Mouse (Mus musculus) CH12.LX (cell line): ENCODE data around the gene Uqcc3. TPM values are rescaled to one million over a fixed set of nuclear protein-coding genes. Genes with fewer than 3 reads are reported as not detected.

Source experiments
- DNase-seq: peaks from one replicate; pipeline ENCODE4 v3.0.0-alpha.2; 2013; ENCODE audit errors: extremely low read depth
- H3K27ac ChIP-seq: 2 replicates; pipeline ENCODE4 v1.5.1; 2012; ENCODE audit warnings: low read depth, mild to moderate bottlenecking, control low read depth, moderate library complexity; ENCODE audit not compliant: insufficient read depth
- H3K27me3 ChIP-seq: replicated peaks from 2 replicates; pipeline ENCODE3; 2012; ENCODE audit warnings: inconsistent platforms
- H3K36me3 ChIP-seq, 2 experiments: replicated peaks in 1 of 2; 2 replicates each; pipeline versions ENCODE3 to v1.6.1; 2012; ENCODE audit warnings: inconsistent platforms in 1 of 2, low read length in 1 of 2, mild to moderate bottlenecking in 1 of 2, mixed read lengths in 1 of 2, moderate library complexity in 1 of 2; ENCODE audit not compliant: control insufficient read depth in 1 of 2, insufficient read depth in 1 of 2
- H3K4me1 ChIP-seq, 2 experiments: 2 replicates each; pipeline ENCODE4 v1.6.1; 2012; ENCODE audit warnings: inconsistent platforms in 1 of 2, moderate library complexity in 1 of 2; ENCODE audit not compliant: insufficient read depth in 2 of 2, control insufficient read depth in 1 of 2
- H3K4me2 ChIP-seq: 2 replicates; pipeline ENCODE4 v1.6.1; 2012; ENCODE audit warnings: low read depth, mild to moderate bottlenecking, control low read depth; ENCODE audit not compliant: poor library complexity, insufficient read depth, severe bottlenecking
- H3K4me3 ChIP-seq, 3 experiments: fragments of 150-350 bp in 1 of 3; sonication (generic) in 1 of 3; replicated peaks in 1 of 3; 2 replicates each; pipeline versions ENCODE3 to v1.5.1; 2011 to 2012; ENCODE audit warnings: low read depth in 2 of 3, low read length in 2 of 3, mild to moderate bottlenecking in 2 of 3, moderate library complexity in 2 of 3, control low read depth in 1 of 3, improper control_type of control experiment in 1 of 3, inconsistent platforms in 1 of 3, mixed read lengths in 1 of 3; ENCODE audit not compliant: poor library complexity in 1 of 3
- H3K79me2 ChIP-seq: replicated peaks from 2 replicates; pipeline ENCODE4 v1.6.1; 2012; ENCODE audit warnings: mild to moderate bottlenecking, moderate library complexity; ENCODE audit not compliant: control insufficient read depth, poor library complexity, insufficient read depth, severe bottlenecking; ENCODE audit errors: extremely low read depth
- H3K9ac ChIP-seq: 2 replicates; pipeline ENCODE4 v1.6.1; 2012; ENCODE audit warnings: low read depth, mild to moderate bottlenecking, control low read depth, moderate library complexity; ENCODE audit not compliant: insufficient read depth
- H3K9me3 ChIP-seq: replicated peaks from 2 replicates; pipeline ENCODE3; 2012; ENCODE audit warnings: low read length, inconsistent platforms, mixed read lengths
- BHLHE40 ChIP-seq: IDR thresholded peaks from 2 replicates; pipeline ENCODE4 v1.6.1; 2011; ENCODE audit warnings: mild to moderate bottlenecking, low read depth, low read length, improper control_type of control experiment
- CHD1 ChIP-seq: IDR thresholded peaks from 2 replicates; pipeline ENCODE4 v1.6.1; 2012; ENCODE audit warnings: low read depth, low read length, improper control_type of control experiment, inconsistent platforms
- CHD2 ChIP-seq: IDR thresholded peaks from 2 replicates; pipeline ENCODE4 v1.6.1; 2011; ENCODE audit warnings: low read length, improper control_type of control experiment
- CTCF ChIP-seq, 2 experiments: IDR thresholded peaks in 1 of 2; conservative IDR thresholded peaks in 1 of 2; 2 replicates each; pipeline ENCODE4 v1.5.1; 2011 to 2012; ENCODE audit warnings: low read depth in 2 of 2, low read length in 2 of 2, improper control_type of control experiment in 1 of 2, inconsistent platforms in 1 of 2, mild to moderate bottlenecking in 1 of 2, moderate library complexity in 1 of 2
- E2F4 ChIP-seq: IDR thresholded peaks from 2 replicates; pipeline ENCODE4 v1.6.1; 2011; ENCODE audit warnings: low read depth, low read length, improper control_type of control experiment; ENCODE audit not compliant: insufficient replicate concordance
- EP300 ChIP-seq: IDR thresholded peaks from 2 replicates; pipeline ENCODE4 v1.6.1; 2011; ENCODE audit warnings: low read length, improper control_type of control experiment
- ETS1 ChIP-seq: conservative IDR thresholded peaks from 2 replicates; pipeline ENCODE4 v1.6.1; 2012; ENCODE audit warnings: low read depth, mild to moderate bottlenecking, inconsistent platforms, low read length, improper control_type of control experiment, moderate library complexity
- GABPA ChIP-seq: IDR thresholded peaks from 2 replicates; pipeline ENCODE4 v1.6.1; 2012; ENCODE audit warnings: low read depth, low read length, improper control_type of control experiment, inconsistent platforms; ENCODE audit not compliant: insufficient replicate concordance
- HCFC1 ChIP-seq: IDR thresholded peaks from 2 replicates; pipeline ENCODE4 v1.6.1; 2012; ENCODE audit warnings: low read depth, mild to moderate bottlenecking, inconsistent platforms, low read length, improper control_type of control experiment
- MAZ ChIP-seq: IDR thresholded peaks from 2 replicates; pipeline ENCODE4 v1.6.1; 2012; ENCODE audit warnings: low read depth, mild to moderate bottlenecking, inconsistent platforms, low read length, improper control_type of control experiment, moderate library complexity
- MYC ChIP-seq: IDR thresholded peaks from 2 replicates; pipeline ENCODE4 v1.6.1; 2011; ENCODE audit warnings: low read depth, mild to moderate bottlenecking, improper control_type of control experiment, low read length
- PAX5 ChIP-seq: IDR thresholded peaks from 2 replicates; pipeline ENCODE4 v1.6.1; 2012; ENCODE audit warnings: low read length, inconsistent platforms, mixed read lengths
- RAD21 ChIP-seq: IDR thresholded peaks from 2 replicates; pipeline ENCODE4 v1.6.1; 2011; ENCODE audit warnings: low read depth, mild to moderate bottlenecking, low read length, improper control_type of control experiment, moderate library complexity
- RCOR1 ChIP-seq: conservative IDR thresholded peaks from 2 replicates; pipeline ENCODE4 v1.6.1; 2012; ENCODE audit warnings: low read depth, mild to moderate bottlenecking, inconsistent platforms, low read length, improper control_type of control experiment
- SIN3A ChIP-seq: IDR thresholded peaks from 2 replicates; pipeline ENCODE4 v1.6.1; 2012; ENCODE audit warnings: low read length, improper control_type of control experiment, inconsistent platforms
- SMC3 ChIP-seq: IDR thresholded peaks from 2 replicates; pipeline ENCODE4 v1.6.1; 2011; ENCODE audit warnings: low read depth, low read length, improper control_type of control experiment
- TBP ChIP-seq: conservative IDR thresholded peaks from 2 replicates; pipeline ENCODE4 v1.6.1; 2011; ENCODE audit warnings: low read depth, low read length, improper control_type of control experiment
- TCF12 ChIP-seq: IDR thresholded peaks from 2 replicates; pipeline ENCODE4 v1.6.1; 2014; ENCODE audit warnings: low read depth, mild to moderate bottlenecking, inconsistent platforms, low read length, improper control_type of control experiment
- UBTF ChIP-seq: IDR thresholded peaks from 2 replicates; pipeline ENCODE4 v1.6.1; 2012; ENCODE audit warnings: low read depth, mild to moderate bottlenecking, inconsistent platforms, low read length, improper control_type of control experiment, moderate library complexity
- USF2 ChIP-seq: conservative IDR thresholded peaks from 2 replicates; pipeline ENCODE4 v1.6.1; 2011; ENCODE audit warnings: low read depth, low read length, improper control_type of control experiment
- dilution Hi-C: fragments of 300-500 bp; cut with MboI; formaldehyde crosslinking; loops from 2 replicates; pipeline ENCODE4 v1.14.3; 2020; ENCODE audit warnings: low sequenced_read_pairs; ENCODE audit not compliant: extremely low pct_unique_long_range_greater_than_20kb, extremely low pct_ligation_motif_present
- in situ Hi-C: fragments of 300-500 bp; cut with MboI; formaldehyde crosslinking; loops from 3 replicates; pipeline ENCODE4 v1.14.3; 2019; ENCODE audit warnings: low sequenced_read_pairs, low pct_ligation_motif_present, low pct_unique_long_range_greater_than_20kb, mixed read lengths
- polyA plus RNA-seq: library from polyadenylated mRNA; unstranded; fragments of >175 nt; gene quantifications from 2 replicates; pipeline ENCODE4 v1.2.1, GENCODE M21; 2012; ENCODE audit warnings: low read depth; ENCODE audit not compliant: insufficient read length
- total RNA-seq, 2 experiments: library from RNA; depleted of rRNA; stranded (reverse); fragments of 300-350 nt in 1 of 2; fragments of >200 nt in 1 of 2; gene quantifications; 2 replicates each; pipeline ENCODE4 v1.2.3; 2012 to 2014

Uqcc3 gene
- total and polyA plus RNA-seq, 3 experiments, result 23.5 to 56.6 (median 42.6) TPM

DNA sequence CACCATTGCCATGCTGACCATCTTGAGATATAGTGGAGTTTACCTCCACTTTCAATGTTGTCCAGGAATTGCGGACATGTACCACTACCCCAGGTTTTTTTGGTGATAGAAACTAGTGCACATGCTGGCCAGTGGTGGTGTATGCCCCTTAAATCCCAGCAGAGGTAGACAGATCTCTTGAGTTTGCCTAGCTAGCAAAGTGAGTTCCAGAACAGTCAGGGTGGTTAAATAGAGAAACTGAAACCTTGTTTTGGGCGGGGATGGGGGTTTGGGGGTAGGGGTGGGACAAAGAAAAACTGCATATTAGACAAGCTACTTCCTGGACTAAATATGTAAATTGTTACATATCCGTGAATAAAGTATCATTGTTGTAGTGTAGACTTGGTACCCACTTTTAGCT lies 38.3 kb upstream of the Uqcc3 start (continued):
- TF ChIP-seq EP300, result 0 out of 2 replicates have a peak, but pooled peaks have one; percentile 27
- TF ChIP-seq RCOR1, result no peak
- no peak for TF ChIP-seq UBTF
- TF ChIP-seq MYC, result 0 out of 2 replicates have a peak, but pooled peaks have one; percentile 37
- TF ChIP-seq BHLHE40, result no peak
- no peak for TF ChIP-seq CHD1

DNA sequence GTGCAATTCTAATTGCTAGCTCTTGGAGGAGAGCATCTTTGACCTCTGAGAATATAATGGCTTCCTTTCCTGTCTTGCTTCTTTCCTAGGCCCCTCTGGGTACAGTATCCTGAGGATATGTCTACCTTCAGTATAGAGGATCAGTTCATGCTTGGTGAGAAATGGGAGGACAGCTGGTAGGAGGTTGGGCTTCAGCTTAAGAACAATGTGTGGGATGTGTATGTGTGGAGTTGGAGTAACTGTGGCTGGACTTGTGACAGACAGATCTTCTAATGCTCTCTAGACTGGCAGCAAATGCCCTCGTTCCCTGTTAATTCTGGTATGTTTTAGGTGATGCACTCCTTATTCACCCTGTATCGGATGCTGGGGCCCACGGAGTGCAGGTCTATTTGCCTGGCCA lies 33.5 kb upstream of the Uqcc3 start:
- Histone ChIP-seq H3K4me3 (no peak overlapping the region), H3K4me1 (no peaks in the 10 kb centered on the region), H3K27ac (no peak overlapping the region), H3K36me3 (peaks cover 74 to 80% of the 10 kb centered on the region in 2 experiments), H3K79me2 (no peaks in the 10 kb centered on the region), H3K4me2 (no peak overlapping the region), H3K9me3 (no peaks in the 10 kb centered on the region), H3K27me3 (no peaks in the 10 kb centered on the region)
- DNase-seq, result no peak
- dilution Hi-C loops, result no loop called here
- TF ChIP-seq SMC3 (no peak), CHD1 (no peak), MAZ (no peak), PAX5 (no peak), RAD21 (no peak), GABPA (no peak), UBTF (no peak), CHD2 (no peak), USF2 (no peak), HCFC1 (no peak), EP300 (no peak), E2F4 (no peak), SIN3A (no peak), TCF12 (no peak), RCOR1 (no peak), BHLHE40 (no peak), CTCF (conservative IDR thresholded peaks at IDR 0.05 in 1 of 2, IDR thresholded peaks at IDR 0.05 in 1 of 2; ENCODE audit: low read depth in 2 of 2, low read length in 2 of 2) (no peak), TBP (no peak), ETS1 (no peak)
- TF ChIP-seq, all 38 proteins: peak for 0
- in situ Hi-C loops, result no loop called here
- no peak overlapping the region for H3K9ac ChIP-seq
